Comparison of ENCODE assay signal across 14 mouse cellular contexts in the genomic region with DNA sequence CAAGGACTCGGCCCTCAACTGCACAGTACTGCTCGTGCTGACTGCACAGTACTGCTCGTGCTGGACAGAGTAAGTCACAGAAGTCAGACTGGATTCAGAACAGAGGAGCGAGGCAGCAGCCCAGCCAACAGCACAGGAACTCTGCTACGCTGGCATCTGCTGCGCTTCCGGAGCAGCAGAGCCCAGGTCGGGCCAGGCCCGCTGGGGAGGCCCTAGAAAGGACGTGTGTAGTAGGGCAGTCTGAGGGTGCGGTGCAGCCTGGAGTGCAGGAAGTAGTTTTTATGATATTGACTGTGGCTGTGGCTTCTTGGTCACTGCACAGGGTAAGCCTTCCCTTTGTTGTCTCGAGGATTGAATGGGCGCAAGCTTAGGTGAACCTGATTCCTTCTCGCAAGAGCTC. TPM values are rescaled to one million over a fixed set of nuclear protein-coding genes. Genes with fewer than 3 reads are reported as not detected.
DNase-seq lines count a peak whose midpoint lies in the region; ATAC-seq and TF ChIP-seq lines count a peak whose summit lies in the region.
"Had no signal": no experiment of that assay in that cellular context is flagged by ENCODE, and none has a peak within 500 bp of the region (broad histone marks: within the 10 kb centered on the region; RNA-seq: fewer than 3 reads in every experiment).

No protein-coding gene starts in this region.

- H3K4me1 ChIP-seq in lung, adult 2 months (ENCODE audit: control insufficient read depth, insufficient read depth, low read length), result peaks cover 4% of the 10 kb centered on the region; the same call in 1 of the 2 replicates
- peaks cover 3% of the 10 kb centered on the region; the same call in 1 of the 2 replicates for H3K4me1 ChIP-seq in intestine, postnatal 0 days (replicated peaks; ENCODE audit: control insufficient read depth, insufficient read depth, low read length)
- peaks cover 28% of the 10 kb centered on the region for H3K4me1 ChIP-seq in spleen, adult 2 months (ENCODE audit: control insufficient read depth, insufficient read depth, insufficient read length)
- H3K4me1 ChIP-seq: forebrain, embryonic 15.5 days had no signal

- 0 out of 2 replicates have a peak, but pooled peaks cover 12% of the 10 kb centered on the region for H3K36me3 ChIP-seq in intestine, postnatal 0 days (ENCODE audit: control insufficient read depth, insufficient read depth)
- no peaks in the 10 kb centered on the region for H3K36me3 ChIP-seq in spleen, adult 2 months (ENCODE audit: control insufficient read depth, insufficient read depth, low read length)

- peak overlapping the region; percentile 33; the same call in 1 of the 2 replicates for H3K4me2 ChIP-seq in intestine, postnatal 0 days (replicated peaks; ENCODE audit: low read depth)
- H3K4me2 ChIP-seq: forebrain, embryonic 15.5 days had no signal

- no peak for TF ChIP-seq POLR2A in lung, adult 2 months (IDR thresholded peaks at IDR 0.05; ENCODE audit: borderline replicate concordance, extremely low read depth, low read depth, low read length)
- TF ChIP-seq POLR2A in spleen, adult 2 months (IDR thresholded peaks at IDR 0.05; ENCODE audit: low read depth, low read length), result peak; percentile 8; the same call in 1 of the 2 replicates

- no peaks in the 10 kb centered on the region for H3K27me3 ChIP-seq in intestine, postnatal 0 days (replicated peaks; ENCODE audit: control insufficient read depth, insufficient read depth, low read length)
- H3K27me3 ChIP-seq in spleen, adult 2 months (ENCODE audit: control insufficient read depth, insufficient read depth, low read length), result no peaks in the 10 kb centered on the region
- H3K27me3 ChIP-seq: forebrain, embryonic 15.5 days had no signal

- TF ChIP-seq CTCF in lung, adult 2 months (IDR thresholded peaks at IDR 0.05; ENCODE audit: insufficient read depth, low read length), result no peak
- no peak for TF ChIP-seq CTCF in intestine, postnatal 0 days (IDR thresholded peaks at IDR 0.05; ENCODE audit: low read depth)
- no peak for TF ChIP-seq CTCF in spleen, adult 2 months (IDR thresholded peaks at IDR 0.05; ENCODE audit: extremely low read depth, insufficient read depth, insufficient read length, insufficient replicate concordance)

- H3K9ac ChIP-seq in intestine, postnatal 0 days (ENCODE audit: low read depth, low read length), result no peak overlapping the region
- H3K9ac ChIP-seq: forebrain, embryonic 15.5 days had no signal

- DNase-seq in lung, postnatal 4 days, result peak; percentile 40 to 63
- DNase-seq in lung, adult 2 months, result no peak
- peak in 1 of 2 experiments; percentile 82 for DNase-seq in spleen, adult 2 months (ENCODE audit: low read depth in 1 of 2, low spot score in 2 of 2)
- DNase-seq in thymus, postnatal 4 days, result peak; percentile 80
- DNase-seq in kidney, postnatal 36 days, result no peak
- no peak for DNase-seq in adrenal gland, adult 18-20 months (ENCODE audit: low spot score in 2 of 2)
- DNase-seq in urinary bladder, postnatal 14 days (ENCODE audit: low spot score), result no peak
- DNase-seq: kidney, adult 8-10 months had no signal

- no peak overlapping the region for H3K4me3 ChIP-seq in lung, adult 2 months (replicated peaks; ENCODE audit: extremely low read depth, low read depth, low read length)
- no peak overlapping the region for H3K4me3 ChIP-seq in intestine, postnatal 0 days (ENCODE audit: low read depth, low read length)
- H3K4me3 ChIP-seq in spleen, adult 2 months (ENCODE audit: extremely low read depth, insufficient read depth, insufficient read length), result no peak overlapping the region
- H3K4me3 ChIP-seq: embryonic facial prominence, embryonic 10.5 days; forebrain, embryonic 15.5 days; left cerebral cortex, adult 2 months had no signal

- 82% methylated on average over 14 of the region's 14 CpGs for WGBS in lung, adult 2 months
- WGBS in intestine, postnatal 0 days, result 47% methylated on average over 14 of the region's 14 CpGs
- WGBS in spleen, adult 2 months, result 20% methylated on average over 14 of the region's 14 CpGs

- H3K27ac ChIP-seq in intestine, postnatal 0 days (ENCODE audit: low read depth, low read length), result peak overlapping the region; percentile 86
- peak overlapping the region; percentile 93 for H3K27ac ChIP-seq in spleen, adult 2 months (ENCODE audit: insufficient read depth, low read length)
- H3K27ac ChIP-seq: embryonic facial prominence, embryonic 10.5 days; forebrain, embryonic 15.5 days; left cerebral cortex, adult 2 months had no signal

- peak; percentile 87 for ATAC-seq in intestine, postnatal 0 days
- ATAC-seq: forebrain, embryonic 15.5 days had no signal

- H3K9me3 ChIP-seq in intestine, postnatal 0 days (ENCODE audit: control insufficient read depth), result no peaks in the 10 kb centered on the region
- H3K9me3 ChIP-seq: embryonic facial prominence, embryonic 10.5 days; forebrain, embryonic 15.5 days had no signal

RNA-seq across cellular contexts. Expression of a gene that starts 0.8 kb away (rescaled TPM):
- not detected in 2 replicates for polyA plus RNA-seq in lung, adult 2 months (2012; rRNA removed)
- not detected in 2 replicates for polyA plus RNA-seq in intestine, postnatal 0 days (2015; fragmentation: Nextera tagmentation; extraction: Ambion mirVana)
- polyA plus RNA-seq in spleen, adult 2 months (2012; rRNA removed), result not detected in 2 replicates
- total RNA-seq in adrenal gland, adult 18-20 months (2021), result not detected
- total RNA-seq: ES-E14; left cerebral cortex, adult 2 months had no signal
- polyA plus RNA-seq: forebrain, embryonic 15.5 days; stomach, embryonic 14.5 days had no signal

RNA-seq across cellular contexts. Expression of a gene that starts 19.0 kb away (rescaled TPM):
- polyA plus RNA-seq in lung, adult 2 months (2012; rRNA removed), result 3.2 and 4.6 TPM in 2 replicates
- 12.9 and 13.2 TPM in 2 replicates for polyA plus RNA-seq in intestine, postnatal 0 days (2015; fragmentation: Nextera tagmentation; extraction: Ambion mirVana)
- 1.5 TPM in 2 replicates for polyA plus RNA-seq in spleen, adult 2 months (2012; rRNA removed)
- total RNA-seq in adrenal gland, adult 18-20 months (2021), result 1 to 10 TPM; 4.0 to 6.3 TPM

RNA-seq across cellular contexts. Expression of a gene that starts 20.1 kb away (rescaled TPM):
- polyA plus RNA-seq in lung, adult 2 months (2012; rRNA removed), result 6.5 and 7.3 TPM in 2 replicates
- 6.9 and 8.5 TPM in 2 replicates for polyA plus RNA-seq in intestine, postnatal 0 days (2015; fragmentation: Nextera tagmentation; extraction: Ambion mirVana)
- 4.4 and 5.1 TPM in 2 replicates for polyA plus RNA-seq in spleen, adult 2 months (2012; rRNA removed)
- 10 to 100 TPM in 1 of 2 experiments, 1 to 10 TPM in 1; 9.5 to 12.0 TPM for total RNA-seq in adrenal gland, adult 18-20 months (2021)

Comparison
In these comparisons a context has a peak if more than half of its experiments do, and no peak if none do; other contexts are left out.
1. DNase-seq: peak in lung, postnatal 4 days (2 of 2) and thymus, postnatal 4 days (single experiment); none in lung, adult 2 months (single experiment), kidney, postnatal 36 days (0 of 2), adrenal gland, adult 18-20 months (0 of 2) and urinary bladder, postnatal 14 days (single experiment).